Mouse (Mus musculus) testis, adult 2 months (tissue): ENCODE data around the gene Magi1.

Source experiments
- CTCF ChIP-seq: fragments of 200-500 bp; IDR thresholded peaks from 2 replicates; pipeline ENCODE4 v1.5.1; 2012; ENCODE audit warnings: low read depth, mild to moderate bottlenecking, inconsistent platforms, low read length, moderate library complexity; ENCODE audit not compliant: control insufficient read depth, insufficient read depth, insufficient replicate concordance
- POLR2A ChIP-seq: fragments of 200-500 bp; IDR thresholded peaks from 2 replicates; pipeline ENCODE4 v1.6.1; 2012; ENCODE audit warnings: low read depth, mild to moderate bottlenecking, inconsistent platforms, low read length, moderate library complexity; ENCODE audit not compliant: control insufficient read depth

DNA sequence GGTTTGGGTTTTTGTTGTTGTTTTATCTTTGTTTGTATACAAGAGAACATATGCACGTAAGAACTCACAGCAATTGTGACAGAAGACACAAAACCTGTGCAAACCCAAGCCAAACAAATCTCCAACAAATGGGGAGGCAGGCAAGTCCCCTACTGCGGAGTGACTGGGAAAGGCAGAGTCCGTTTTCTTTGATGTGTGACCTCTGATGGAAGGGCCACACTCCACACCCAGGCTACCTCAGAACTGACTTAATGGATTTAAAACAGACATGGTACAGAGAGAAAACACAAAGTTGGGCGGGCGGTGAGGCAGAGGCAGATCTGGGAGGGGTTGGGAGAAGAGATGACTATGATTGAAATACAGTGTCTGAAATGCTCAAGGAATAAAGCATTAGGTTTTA, 390.8 kb downstream of the Magi1 start:
- TF ChIP-seq POLR2A (no peak), CTCF (no peak)
